Mouse (Mus musculus) urinary bladder, adult 18-20 months (tissue): Measurements from ENCODE around the gene Prdm5.

Experiments
- DNase-seq, 2 experiments: peaks; one replicate each; pipeline ENCODE4 v3.0.0; 2022; ENCODE audit warnings: low spot score in 2 of 2, mixed read lengths in 2 of 2

The Prdm5 gene

GRCm38 (mm10) chr6:65778861-65779688 lies at the start of gene Prdm5:
Prdm5 (plus strand) TSS chr6:65778988.
- DNase-seq, result peak; percentile 11 to 35

GRCm38 (mm10) chr6:65739442-65739841 lies 39.3 kb upstream of the Prdm5 start:
- no peak for DNase-seq

GRCm38 (mm10) chr6:65743144-65743870 lies 35.5 kb upstream of the Prdm5 start:
- no peak for DNase-seq

GRCm38 (mm10) chr6:65743871-65744202 lies 35.0 kb upstream of the Prdm5 start:
- DNase-seq, result no peak

- DNase-seq, result no peak
Observed at GRCm38 (mm10) chr6:65758214-65758613, 20.6 kb upstream of the Prdm5 start.

GRCm38 (mm10) chr6:65759174-65759573 lies 19.6 kb upstream of the Prdm5 start:
- no peak for DNase-seq

GRCm38 (mm10) chr6:65760073-65760472 lies 18.7 kb upstream of the Prdm5 start:
- DNase-seq, result no peak

- no peak for DNase-seq
Observed at GRCm38 (mm10) chr6:65764459-65764858, 14.3 kb upstream of the Prdm5 start.

- DNase-seq, result no peak
Observed at GRCm38 (mm10) chr6:65765057-65765456, 13.7 kb upstream of the Prdm5 start.

- DNase-seq, result no peak
Observed at GRCm38 (mm10) chr6:65765752-65766397, 12.9 kb upstream of the Prdm5 start.

- no peak for DNase-seq
Observed at GRCm38 (mm10) chr6:65767911-65768310, 10.9 kb upstream of the Prdm5 start.

- DNase-seq, result no peak
Observed at GRCm38 (mm10) chr6:65773566-65773965, 5.2 kb upstream of the Prdm5 start.

- no peak for DNase-seq
Observed at GRCm38 (mm10) chr6:65779689-65780233, 973 bp downstream of the Prdm5 start.

- DNase-seq, result no peak
Observed at GRCm38 (mm10) chr6:65781441-65781840, 2.7 kb downstream of the Prdm5 start.

GRCm38 (mm10) chr6:65783670-65784069 lies 4.9 kb downstream of the Prdm5 start:
- no peak for DNase-seq

GRCm38 (mm10) chr6:65792923-65793322 lies 14.1 kb downstream of the Prdm5 start:
- DNase-seq, result no peak

GRCm38 (mm10) chr6:65796552-65796951 lies 17.8 kb downstream of the Prdm5 start:
- no peak for DNase-seq

- DNase-seq, result no peak
Observed at GRCm38 (mm10) chr6:65797276-65797675, 18.5 kb downstream of the Prdm5 start.

- DNase-seq, result no peak
Observed at GRCm38 (mm10) chr6:65798390-65798789, 19.6 kb downstream of the Prdm5 start.

- no peak for DNase-seq
Observed at GRCm38 (mm10) chr6:65811685-65812084, 32.9 kb downstream of the Prdm5 start.

GRCm38 (mm10) chr6:65818039-65818747 lies 39.4 kb downstream of the Prdm5 start:
- DNase-seq, result no peak

- DNase-seq, result no peak
Observed at GRCm38 (mm10) chr6:65828656-65829055, 49.9 kb downstream of the Prdm5 start.
